Mouse (Mus musculus) cerebellum, postnatal 4 days (tissue): ENCODE data around the gene Adam17.
A peak's percentile ranks its signal among the peaks of the same experiment; 100 is the strongest.

Experiments
- DNase-seq, 2 experiments: peaks; one replicate each; pipeline ENCODE4 v3.0.0; 2022; ENCODE audit warnings: low spot score in 2 of 2, mixed read lengths in 1 of 2

Adam17 gene

GRCm38 (mm10) chr12:21353681-21354080 lies 19.8 kb downstream of the Adam17 start:
- DNase-seq = no peak

- DNase-seq = no peak
These were observed 23.1 kb downstream of the Adam17 start for GRCm38 (mm10) chr12:21350113-21350876.

GRCm38 (mm10) chr12:21346972-21347371 lies 26.5 kb downstream of the Adam17 start:
- DNase-seq = no peak

- no peak for DNase-seq
These were observed 32.8 kb downstream of the Adam17 start for GRCm38 (mm10) chr12:21340674-21341073.

GRCm38 (mm10) chr12:21337171-21337570 lies 36.3 kb downstream of the Adam17 start:
- no peak for DNase-seq

GRCm38 (mm10) chr12:21335869-21336268 lies 37.6 kb downstream of the Adam17 start:
- no peak for DNase-seq

GRCm38 (mm10) chr12:21333766-21334165 lies 39.7 kb downstream of the Adam17 start:
- DNase-seq = no peak

GRCm38 (mm10) chr12:21333021-21333420 lies 40.4 kb downstream of the Adam17 start:
- DNase-seq = no peak

- no peak for DNase-seq
These were observed 41.7 kb downstream of the Adam17 start for GRCm38 (mm10) chr12:21331711-21332110.

GRCm38 (mm10) chr12:21330961-21331576 lies 42.4 kb downstream of the Adam17 start:
- DNase-seq = no peak

- DNase-seq = no peak
These were observed 43.6 kb downstream of the Adam17 start for GRCm38 (mm10) chr12:21329661-21330400.

- DNase-seq = no peak
These were observed 47.1 kb downstream of the Adam17 start for GRCm38 (mm10) chr12:21326325-21326724.

- no peak for DNase-seq
These were observed 48.2 kb downstream of the Adam17 start for GRCm38 (mm10) chr12:21325266-21325665.

GRCm38 (mm10) chr12:21324101-21324500 lies 49.3 kb downstream of the Adam17 start:
- no peak for DNase-seq

GRCm38 (mm10) chr12:21322856-21323255 lies 50.6 kb downstream of the Adam17 start:
- no peak for DNase-seq

- DNase-seq = no peak
These were observed 51.1 kb downstream of the Adam17 start for GRCm38 (mm10) chr12:21322296-21322695.

GRCm38 (mm10) chr12:21321170-21321569 lies 52.3 kb downstream of the Adam17 start:
- no peak for DNase-seq

- DNase-seq = no peak
These were observed 53.1 kb downstream of the Adam17 start for GRCm38 (mm10) chr12:21320317-21320716.

GRCm38 (mm10) chr12:21318143-21318895 lies 55.1 kb downstream of the Adam17 start:
- DNase-seq = peak in 1 of 2 experiments; percentile 55

- DNase-seq = no peak
These were observed 56.6 kb downstream of the Adam17 start for GRCm38 (mm10) chr12:21316869-21317265.

- peak; percentile 55 to 73 for DNase-seq
These were observed 57.2 kb downstream of the Adam17 start, which contains the start of gene Iah1 for GRCm38 (mm10) chr12:21315923-21316868. Gene Iah1 (plus strand): TSS chr12:21316389.
